ENCODE assay signal across 15 mouse cellular contexts in the genomic region with DNA sequence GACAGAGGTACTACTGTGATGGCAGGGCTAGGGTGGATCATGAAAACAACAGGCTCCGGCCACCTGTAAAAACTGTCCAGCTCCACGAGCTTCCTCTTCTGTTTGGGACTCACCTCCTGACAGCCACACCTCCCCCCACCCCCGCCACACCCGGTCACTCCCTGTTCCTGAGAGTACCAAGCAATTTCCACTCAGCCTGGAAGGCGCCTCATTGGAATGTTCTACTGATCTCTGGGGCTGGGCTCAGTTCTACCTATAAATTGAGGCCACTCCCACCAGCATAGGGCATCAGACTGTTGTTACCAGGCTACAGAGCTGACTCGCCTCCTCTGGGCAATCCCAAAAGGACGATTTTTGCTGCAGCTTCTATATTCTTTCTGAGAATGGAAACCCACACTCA.
DNase-seq lines count a peak whose midpoint lies in the region; ATAC-seq and TF ChIP-seq lines count a peak whose summit lies in the region.
"Had no signal": no experiment of that assay in that cellular context is flagged by ENCODE, and none has a peak within 500 bp of the region (broad histone marks: within the 10 kb centered on the region; RNA-seq: fewer than 3 reads in every experiment).

No protein-coding gene starts in this region.

- intact Hi-C loops in gastrocnemius, postnatal 14 days (cut with DNase I; ENCODE audit: low total_unique reads): no loop called here

- H3K4me3 ChIP-seq in small intestine, adult 2 months (ENCODE audit: low read depth, low read length): no peak overlapping the region
- H3K4me3 ChIP-seq in forebrain, embryonic 16.5 days (replicated peaks; ENCODE audit: low read length): no peak overlapping the region
- H3K4me3 ChIP-seq: midbrain, embryonic 13.5 days; neural tube, embryonic 12.5 days had no signal

- H3K4me1 ChIP-seq in small intestine, adult 2 months (ENCODE audit: control insufficient read depth, insufficient read depth, insufficient read length, low read length): peaks cover 21% of the 10 kb centered on the region; the same call in 1 of the 2 replicates
- H3K4me1 ChIP-seq in forebrain, embryonic 16.5 days (replicated peaks; ENCODE audit: control insufficient read depth, insufficient read depth, low read length): no peaks in the 10 kb centered on the region
- H3K4me1 ChIP-seq: midbrain, embryonic 13.5 days; neural tube, embryonic 12.5 days had no signal

- no peak for ATAC-seq in forebrain, embryonic 16.5 days
- ATAC-seq: hindbrain, postnatal 0 days; midbrain, embryonic 13.5 days had no signal

- no peak overlapping the region; the same call in 1 of the 2 replicates for H3K27ac ChIP-seq in small intestine, adult 2 months (ENCODE audit: insufficient read depth, low read depth, low read length)
- H3K27ac ChIP-seq in forebrain, embryonic 16.5 days (ENCODE audit: low read length): no peak overlapping the region
- H3K27ac ChIP-seq: hindbrain, postnatal 0 days; midbrain, embryonic 13.5 days; neural tube, embryonic 12.5 days had no signal

- no peaks in the 10 kb centered on the region for H3K9me3 ChIP-seq in forebrain, embryonic 16.5 days (ENCODE audit: control insufficient read depth, low read length)
- H3K9me3 ChIP-seq: midbrain, embryonic 13.5 days; neural tube, embryonic 12.5 days had no signal

- no peak overlapping the region for H3K4me2 ChIP-seq in forebrain, embryonic 16.5 days (ENCODE audit: low read length)
- H3K4me2 ChIP-seq: liver, embryonic 11.5 days; midbrain, embryonic 13.5 days; neural tube, embryonic 12.5 days had no signal

- 24% methylated on average over 7 of the region's 7 CpGs for WGBS in large intestine, adult 2 months
- 27% methylated on average over 7 of the region's 7 CpGs for WGBS in small intestine, adult 2 months
- 86% methylated on average over 7 of the region's 7 CpGs for WGBS in forebrain, embryonic 16.5 days

- TF ChIP-seq CTCF in small intestine, adult 2 months (IDR thresholded peaks at IDR 0.05; ENCODE audit: extremely low read depth, insufficient read length, insufficient replicate concordance, low read depth, low read length): no peak

- peak; percentile 22 for DNase-seq in kidney, adult 11 months
- DNase-seq in kidney, adult 9 months: no peak
- DNase-seq in ZHBTc4 (ENCODE audit: low read depth, low spot score): peak; percentile 82
- peak; percentile 67 for DNase-seq in large intestine, adult 2 months (ENCODE audit: low read depth, low spot score)
- DNase-seq in embryo, embryonic 11 days: no peak
- DNase-seq in gastrocnemius, postnatal 14 days: no peak
- DNase-seq: adrenal gland, adult 8-10 months; gastrocnemius, postnatal 10 days had no signal

- no peak overlapping the region for H3K9ac ChIP-seq in forebrain, embryonic 16.5 days (replicated peaks; ENCODE audit: low read depth, low read length)
- H3K9ac ChIP-seq: midbrain, embryonic 13.5 days; neural tube, embryonic 12.5 days had no signal

- H3K27me3 ChIP-seq in small intestine, adult 2 months (ENCODE audit: control insufficient read depth, insufficient read depth, low read length): no peaks in the 10 kb centered on the region
- no peaks in the 10 kb centered on the region for H3K27me3 ChIP-seq in forebrain, embryonic 16.5 days (replicated peaks; ENCODE audit: control insufficient read depth, insufficient read depth, low read length)
- H3K27me3 ChIP-seq: CH12.LX; midbrain, embryonic 13.5 days; neural tube, embryonic 12.5 days had no signal

- peaks cover 2% of the 10 kb centered on the region; the same call in 1 of the 2 replicates for H3K36me3 ChIP-seq in small intestine, adult 2 months (ENCODE audit: control insufficient read depth, insufficient read depth, low read length)
- no peaks in the 10 kb centered on the region for H3K36me3 ChIP-seq in forebrain, embryonic 16.5 days (ENCODE audit: control insufficient read depth, insufficient read depth)
- H3K36me3 ChIP-seq: neural tube, embryonic 12.5 days had no signal

- 0 out of 2 replicates have a peak, but pooled peaks have one; percentile 19 for TF ChIP-seq POLR2A in small intestine, adult 2 months (IDR thresholded peaks at IDR 0.05; ENCODE audit: low read depth, low read length)

Comparison
In these comparisons a context has a peak if more than half of its experiments do, and no peak if none do; other contexts are left out.
1. DNase-seq: peak in kidney, adult 11 months (single experiment), ZHBTc4 (single experiment) and large intestine, adult 2 months (single experiment); none in kidney, adult 9 months (single experiment), embryo, embryonic 11 days (single experiment) and gastrocnemius, postnatal 14 days (single experiment).